Mouse (Mus musculus): ENCODE data around the gene 1700020L24Rik.

Gene 1700020L24Rik

DNA sequence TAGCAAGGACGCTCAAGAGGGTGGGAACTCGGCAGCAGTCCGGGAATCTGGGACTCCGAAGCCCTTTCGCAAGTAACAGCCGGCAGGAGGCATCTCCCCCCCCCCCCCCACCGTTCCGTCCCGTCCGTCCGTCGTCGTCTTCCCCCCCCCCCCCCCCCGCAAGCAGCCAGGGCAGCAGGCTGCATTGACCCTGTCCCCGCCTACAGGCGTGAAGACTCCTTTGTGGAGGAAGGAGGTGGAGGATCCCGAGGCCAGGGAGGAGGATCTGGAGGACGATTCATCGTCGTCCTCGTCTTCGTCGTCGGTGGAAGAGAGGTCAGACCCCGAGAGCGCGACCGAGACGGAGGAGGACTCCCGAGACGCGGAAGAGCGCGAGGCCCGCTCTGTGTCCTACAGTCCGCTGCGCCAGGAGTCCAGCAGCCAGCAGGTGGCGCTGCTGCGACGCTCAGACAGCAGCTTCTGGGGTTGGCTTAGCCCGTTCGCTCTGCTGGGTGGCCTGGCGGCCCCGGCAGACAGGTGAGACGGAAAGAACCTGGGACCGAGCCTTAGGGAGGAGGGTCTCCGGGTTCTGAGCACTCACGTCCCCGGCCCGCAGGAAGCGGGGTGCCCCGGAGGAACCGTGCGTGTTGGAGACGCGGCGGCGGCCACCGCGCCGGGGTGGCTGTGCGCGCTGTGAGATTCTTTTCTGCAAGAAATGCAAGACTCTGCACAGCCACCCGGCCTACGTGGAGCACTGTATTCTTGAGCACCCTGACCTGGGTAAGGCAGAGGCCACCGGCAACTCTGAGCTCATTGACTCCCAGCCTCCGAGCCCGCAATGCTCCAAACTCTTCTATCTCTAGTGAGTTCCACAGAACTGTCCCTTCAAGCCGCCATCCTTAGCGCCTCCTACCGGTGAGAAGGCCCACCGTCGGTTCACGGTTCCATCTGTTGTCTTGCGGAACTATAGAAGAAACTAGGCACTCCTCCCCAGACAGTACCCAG lies 2.9 kb downstream of the 1700020L24Rik start:
- DNase-seq (ENCODE audit: low spot score in 2 of 2), result peak; percentile 65 to 84

GRCm38 (mm10) chr11:83441235-83441634 lies 3.8 kb downstream of the 1700020L24Rik start:
- no peak for DNase-seq (ENCODE audit: low spot score in 2 of 2)

- peak in 1 of 2 experiments; percentile 67 for DNase-seq (ENCODE audit: low spot score in 2 of 2)
Observed at GRCm38 (mm10) chr11:83442596-83443267, 5.3 kb downstream of the 1700020L24Rik start.

- DNase-seq (ENCODE audit: low spot score in 2 of 2), result no peak
Observed at GRCm38 (mm10) chr11:83443824-83444223, 6.3 kb downstream of the 1700020L24Rik start.

DNA sequence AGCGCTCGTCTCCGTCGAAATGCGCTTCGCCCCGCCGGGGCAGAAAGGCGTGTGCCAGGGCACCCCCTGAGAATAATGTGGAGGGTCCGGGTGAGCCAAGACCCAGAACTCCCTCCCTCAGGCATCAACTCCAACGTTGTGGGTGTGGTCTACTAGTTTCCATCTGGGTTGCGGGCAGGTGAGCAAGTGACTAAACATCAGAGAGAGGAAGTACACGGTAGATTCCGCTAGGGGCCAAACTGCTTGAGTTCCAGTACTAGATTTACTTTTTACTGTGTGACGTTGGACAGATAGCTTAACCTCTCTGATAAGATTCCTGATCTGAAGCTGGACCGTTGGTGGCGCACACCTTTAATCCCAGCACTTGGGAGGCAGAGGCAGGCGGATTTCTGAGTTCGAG lies 7.5 kb downstream of the 1700020L24Rik start:
- DNase-seq (ENCODE audit: low spot score in 2 of 2), result no peak

DNA sequence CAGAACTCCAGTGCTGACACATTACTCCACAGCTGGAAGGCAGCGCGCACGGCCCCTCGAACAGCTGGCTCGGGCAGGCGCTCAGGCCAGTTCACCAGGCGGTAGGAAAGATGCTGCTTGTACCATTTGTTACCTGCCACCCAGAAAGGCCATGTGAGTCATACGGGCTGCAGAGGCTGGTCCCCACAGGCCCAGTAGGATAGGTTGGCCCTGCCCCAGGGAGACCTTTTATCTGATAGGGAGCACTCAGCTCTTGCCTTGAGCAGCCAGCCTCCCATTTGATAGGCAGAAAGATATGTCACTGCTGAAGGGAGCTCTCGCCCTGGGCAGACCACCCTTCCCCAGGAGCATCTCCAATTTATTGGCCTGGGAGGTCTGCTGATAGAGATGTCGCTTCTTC lies 10.1 kb downstream of the 1700020L24Rik start:
- no peak for DNase-seq (ENCODE audit: low spot score in 2 of 2)

GRCm38 (mm10) chr11:83448021-83448926 lies 10.8 kb downstream of the 1700020L24Rik start:
- DNase-seq (ENCODE audit: low spot score in 2 of 2), result no peak

DNA sequence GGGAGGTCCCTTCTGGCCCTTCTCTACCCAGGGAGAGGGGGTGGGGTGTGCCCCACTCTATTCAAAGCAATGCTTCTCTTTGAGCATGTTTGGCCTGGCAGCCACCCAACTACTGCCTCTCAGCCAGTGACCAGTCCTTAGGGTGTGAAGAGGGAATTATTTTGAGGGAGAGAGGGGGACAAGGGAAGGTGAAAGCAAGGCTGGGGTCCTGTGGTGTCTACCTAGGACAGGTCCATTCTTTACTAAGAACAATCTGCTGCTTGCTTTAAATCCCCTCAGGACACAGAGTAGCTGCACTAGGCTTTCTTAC lies 11.4 kb downstream of the 1700020L24Rik start:
- no peak for DNase-seq (ENCODE audit: low spot score in 2 of 2)

DNA sequence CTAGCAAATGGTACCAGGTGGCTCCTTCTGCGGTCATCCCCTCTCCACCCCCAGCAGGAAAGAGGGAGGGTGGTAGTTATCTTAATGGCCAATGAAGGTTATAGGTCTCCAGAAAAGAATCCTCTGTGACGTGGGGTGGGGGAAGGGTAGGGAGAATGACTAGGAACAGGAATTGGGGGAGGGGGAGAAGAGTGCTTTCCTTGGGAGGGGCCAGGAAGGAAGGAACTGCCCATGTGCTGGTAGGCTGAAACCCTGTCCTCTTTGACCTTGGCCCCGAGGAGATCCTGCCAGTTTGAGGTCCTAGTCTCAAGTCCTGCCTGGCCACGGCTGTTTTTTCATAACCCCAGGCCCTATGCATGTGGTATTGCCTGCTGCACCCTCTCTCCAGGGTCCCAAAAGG lies 11.8 kb downstream of the 1700020L24Rik start:
- DNase-seq (ENCODE audit: low spot score in 2 of 2), result no peak

- DNase-seq (ENCODE audit: low spot score in 2 of 2), result no peak
Observed at GRCm38 (mm10) chr11:83450550-83450949, 13.1 kb downstream of the 1700020L24Rik start.

- no peak for DNase-seq (ENCODE audit: low spot score in 2 of 2)
Observed at GRCm38 (mm10) chr11:83451281-83451680, 13.8 kb downstream of the 1700020L24Rik start.

GRCm38 (mm10) chr11:83454548-83454947 lies 17.1 kb downstream of the 1700020L24Rik start:
- no peak for DNase-seq (ENCODE audit: low spot score in 2 of 2)

DNA sequence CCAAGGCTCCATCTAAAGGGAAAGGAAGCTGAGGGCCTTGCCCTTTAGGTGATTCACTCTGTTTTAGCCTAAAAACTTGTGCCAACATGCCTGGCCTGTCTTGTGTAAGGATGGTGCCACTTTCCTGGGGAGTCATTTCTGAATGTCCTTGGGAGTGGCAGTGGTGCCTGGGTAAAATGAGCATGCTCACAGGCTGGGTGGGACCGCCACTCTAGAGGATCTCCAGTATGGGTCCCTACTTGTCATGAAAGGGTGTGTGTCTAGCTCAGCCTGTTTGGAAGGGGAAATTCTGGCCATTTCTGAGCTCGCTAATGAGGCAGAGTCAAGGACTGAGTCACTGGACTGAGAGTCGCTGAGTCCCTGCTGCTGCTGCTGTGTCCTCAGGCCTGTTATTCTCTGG lies 18.1 kb downstream of the 1700020L24Rik start:
- no peak for DNase-seq (ENCODE audit: low spot score in 2 of 2)

DNA sequence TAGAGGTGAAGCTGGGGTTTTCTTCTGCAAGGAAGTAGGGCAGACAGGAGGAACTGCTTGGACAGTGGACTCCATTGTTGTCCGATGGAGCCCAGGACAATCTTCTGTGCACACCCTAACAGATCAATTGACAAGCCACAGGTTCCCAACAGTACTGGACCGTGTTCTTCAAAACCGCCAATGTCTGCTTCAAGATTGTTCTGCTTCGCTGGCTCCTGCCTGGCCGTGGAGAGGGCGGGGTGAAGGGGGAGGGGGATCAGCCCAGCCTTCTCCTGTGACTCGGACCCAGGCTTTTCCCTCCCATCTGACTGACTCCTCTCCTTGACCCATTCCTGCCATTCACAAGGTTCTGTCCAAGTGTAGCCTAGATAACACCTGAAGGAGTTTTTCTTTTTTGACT lies 19.8 kb downstream of the 1700020L24Rik start:
- DNase-seq (ENCODE audit: low spot score in 2 of 2), result no peak

DNA sequence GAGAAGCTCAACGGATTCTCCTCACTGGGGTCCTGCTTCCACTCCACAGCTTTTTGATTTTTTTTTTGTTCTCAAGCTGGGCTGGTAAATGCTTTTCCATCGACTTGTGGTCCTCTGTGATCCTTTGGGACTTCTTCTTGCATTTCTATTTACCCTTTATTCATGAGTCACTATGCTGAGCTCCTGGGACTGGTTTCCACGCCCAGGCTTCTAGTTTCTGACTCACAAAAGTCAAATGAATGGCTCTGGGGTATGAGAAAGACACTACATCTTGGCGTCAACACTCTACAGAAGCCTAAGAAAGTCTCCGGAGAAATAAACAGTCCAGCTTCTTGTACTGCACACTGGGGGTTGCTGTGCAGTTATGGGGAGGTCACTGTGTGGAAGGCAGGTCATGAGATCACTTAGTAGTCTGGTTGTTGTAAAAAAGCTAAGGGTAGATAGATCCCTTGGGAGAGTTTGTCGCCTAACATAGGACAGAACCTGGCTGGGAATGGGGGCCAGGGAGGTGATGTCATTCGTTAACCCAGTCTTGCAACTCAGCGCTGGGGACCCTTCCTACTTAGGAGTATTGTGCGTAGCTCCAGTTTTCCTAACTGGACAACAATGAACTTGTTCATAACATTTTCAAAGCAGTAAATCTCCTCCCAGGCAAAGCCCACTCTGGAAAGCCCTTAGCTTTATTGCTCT lies 20.6 kb downstream of the 1700020L24Rik start:
- no peak for DNase-seq (ENCODE audit: low spot score in 2 of 2)

DNA sequence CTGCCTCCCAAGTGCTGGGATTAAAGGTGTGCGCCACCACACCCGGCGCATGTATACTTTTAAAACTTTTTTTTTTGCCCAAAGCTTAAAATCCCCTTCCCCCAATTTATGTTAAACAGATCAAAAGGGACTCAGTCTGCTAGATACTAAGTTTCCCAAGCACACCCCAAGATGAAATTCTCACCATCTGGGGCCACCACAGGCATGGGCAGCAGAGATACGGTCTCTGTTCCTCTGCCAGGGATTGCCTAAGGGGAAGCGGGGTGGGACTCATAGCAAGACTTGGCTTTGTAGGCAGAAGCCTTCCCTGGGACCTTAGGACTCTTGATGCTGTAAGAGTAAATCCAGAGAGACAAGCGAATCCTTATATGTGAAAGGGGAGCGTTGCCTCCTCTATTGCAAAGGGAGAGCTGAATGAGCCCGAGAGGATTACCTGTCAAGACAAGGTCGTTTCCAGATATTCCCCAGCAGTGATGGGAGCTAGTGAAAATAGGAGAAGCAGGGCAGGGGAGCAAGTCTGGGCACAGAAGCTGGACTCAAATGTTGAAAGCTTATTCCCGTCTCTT lies 24.1 kb downstream of the 1700020L24Rik start:
- DNase-seq (ENCODE audit: low spot score in 2 of 2), result no peak

DNA sequence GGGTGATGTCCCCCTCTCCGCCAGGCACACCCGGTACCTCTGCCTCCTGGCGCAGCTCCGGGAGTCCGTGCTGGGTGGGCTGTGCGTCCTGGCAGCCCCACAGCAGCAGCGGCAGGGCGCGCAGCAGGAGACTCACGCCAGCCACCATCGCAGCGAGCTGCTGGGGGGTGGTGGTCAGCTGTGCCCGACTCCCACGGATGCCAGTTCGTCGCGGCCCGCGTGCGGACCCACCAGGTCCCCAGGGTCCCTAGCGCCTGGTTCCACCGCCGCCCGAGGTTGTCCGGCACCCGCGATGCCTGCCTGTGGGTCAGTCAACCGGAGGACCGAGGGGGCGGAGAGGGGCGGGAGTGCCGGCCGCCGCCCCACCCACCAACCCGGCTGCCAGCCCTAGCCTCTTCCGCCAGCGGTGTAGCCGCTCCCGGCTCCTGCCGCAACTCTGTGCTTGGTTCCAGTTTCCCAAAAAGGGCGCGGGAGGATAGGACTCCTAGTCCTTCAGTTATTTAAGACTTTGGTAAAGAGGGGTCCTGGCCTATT lies 25.3 kb downstream of the 1700020L24Rik start, which contains the start of gene Mmp28:
Gene Mmp28, minus strand, starts transcription at position 361 of the 534 bp plus-strand sequence.
- no peak for DNase-seq (ENCODE audit: low spot score in 2 of 2)

DNA sequence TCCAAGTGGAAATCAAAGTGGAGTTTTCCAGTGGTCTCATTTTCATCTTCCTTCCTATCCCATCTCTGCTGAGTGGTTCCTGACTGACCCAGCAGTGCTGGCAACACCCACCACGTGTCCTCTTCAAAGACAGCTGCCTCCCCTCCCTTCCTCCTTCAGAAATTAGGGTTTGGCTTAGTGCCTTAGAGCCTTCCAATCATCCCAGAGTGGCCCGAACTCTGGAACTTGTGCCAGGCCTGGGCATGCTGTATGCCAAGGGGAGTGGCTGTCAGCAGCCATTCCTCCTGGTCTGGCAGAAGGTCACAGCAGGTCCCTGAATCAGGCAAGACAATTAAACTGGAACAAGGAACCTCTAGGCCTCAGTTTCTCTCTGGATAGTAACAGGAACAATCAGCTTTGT lies 28.5 kb downstream of the 1700020L24Rik start:
- DNase-seq (ENCODE audit: low spot score in 2 of 2), result peak in 1 of 2 experiments; percentile 13

- DNase-seq (ENCODE audit: low spot score in 2 of 2), result peak; percentile 46 to 57
Observed at GRCm38 (mm10) chr11:83467120-83467652, 29.7 kb downstream of the 1700020L24Rik start.

DNA sequence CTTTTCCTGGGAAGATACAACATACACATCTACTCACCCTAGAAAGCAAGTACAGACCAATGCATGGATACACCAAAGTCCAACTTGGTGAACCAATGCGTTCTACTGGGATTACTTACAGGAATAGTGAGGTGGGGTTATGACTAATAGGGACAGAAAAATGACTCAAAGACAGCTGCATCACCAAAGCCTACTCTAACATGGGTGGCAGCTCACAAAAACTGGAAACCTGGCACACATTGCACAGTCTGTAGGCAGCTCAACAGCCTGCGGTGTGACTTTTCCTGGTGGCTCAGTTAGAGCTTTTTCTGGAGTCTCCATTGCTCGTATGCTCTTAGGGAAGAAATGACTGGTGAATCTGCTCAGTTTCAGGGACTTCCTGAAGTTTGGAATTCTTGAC lies 31.3 kb downstream of the 1700020L24Rik start:
- no peak for DNase-seq (ENCODE audit: low spot score in 2 of 2)

Measured in frontal cortex, postnatal 10 days (tissue).